Mouse (Mus musculus) limb, embryonic 15.5 days (tissue): ENCODE measurements around the gene Srcin1. TPM values are rescaled to one million over a fixed set of nuclear protein-coding genes. Genes with fewer than 3 reads are reported as not detected.

Experiments used
- ATAC-seq: fragments of 200-750 bp; cut with Nextera tagmentation; 2 replicates; pipeline ENCODE4 v1.8.0; 2017; ENCODE audit warnings: low read depth, moderate TSS enrichment; ENCODE audit not compliant: insufficient number of reproducible peaks, low FRiP score, low TSS enrichment
- H3K27ac ChIP-seq: fragments of 300-500 bp; sonication (generic); 2 replicates; pipeline ENCODE4 v1.5.1; 2015; ENCODE audit warnings: moderate library complexity, mild to moderate bottlenecking, inconsistent platforms
- H3K27me3 ChIP-seq: fragments of 300-500 bp; sonication (generic); 2 replicates; pipeline ENCODE4 v1.6.1; 2015; ENCODE audit warnings: inconsistent platforms
- H3K36me3 ChIP-seq: fragments of 300-500 bp; sonication (generic); 2 replicates; pipeline ENCODE4 v1.6.1; 2015; ENCODE audit warnings: inconsistent platforms
- H3K4me1 ChIP-seq: fragments of 300-500 bp; sonication (generic); 2 replicates; pipeline ENCODE4 v1.6.1; 2015; ENCODE audit warnings: inconsistent platforms
- H3K4me2 ChIP-seq: fragments of 300-500 bp; sonication (generic); 2 replicates; pipeline ENCODE4 v1.6.1; 2015; ENCODE audit warnings: mild to moderate bottlenecking, inconsistent platforms
- H3K4me3 ChIP-seq: fragments of 300-500 bp; sonication (generic); 2 replicates; pipeline ENCODE4 v1.5.1; 2015; ENCODE audit warnings: mild to moderate bottlenecking, inconsistent platforms
- H3K9ac ChIP-seq: fragments of 300-500 bp; sonication (generic); 2 replicates; pipeline ENCODE4 v1.6.1; 2015; ENCODE audit warnings: inconsistent platforms
- H3K9me3 ChIP-seq: fragments of 300-500 bp; sonication (generic); 2 replicates; pipeline ENCODE4 v1.6.1; 2016; ENCODE audit warnings: inconsistent platforms
- WGBS: fragments of 180-500 bp; shearing (Covaris S2); methylation state at CpG from one replicate; pipeline ENCODE4 v1.1.7; 2015; 5-methylcytosine and 5-hydroxymethylcytosine counted together
- polyA plus RNA-seq: library from polyadenylated mRNA; unstranded; fragments of >200 nt; fragmentation: Nextera tagmentation; extraction: Ambion mirVana; gene quantifications from 2 replicates; pipeline ENCODE4 v1.2.1, GENCODE M21; 2015

Srcin1 gene
- polyA plus RNA-seq, 1 experiment from 2014 or later: 0.92 TPM

GRCm38 (mm10) chr11:97509715-97510485 is 66.1 kb downstream of the Srcin1 start:
- no peaks in the 10 kb centered on the region for H3K36me3 ChIP-seq
- H3K4me1 ChIP-seq: peaks cover 14% of the 10 kb centered on the region
- no peak overlapping the region for H3K4me3 ChIP-seq
- H3K9me3 ChIP-seq: no peaks in the 10 kb centered on the region
- no peak overlapping the region for H3K27ac ChIP-seq
- ATAC-seq: no peak
- no peak overlapping the region for H3K9ac ChIP-seq
- 64% methylated on average over 24 of the region's 24 CpGs for WGBS
- H3K4me2 ChIP-seq: no peak overlapping the region
- no peaks in the 10 kb centered on the region for H3K27me3 ChIP-seq

- H3K27me3 ChIP-seq: no peaks in the 10 kb centered on the region
- no peak overlapping the region for H3K9ac ChIP-seq
- H3K4me2 ChIP-seq: no peak overlapping the region
- peaks cover 14% of the 10 kb centered on the region for H3K4me1 ChIP-seq
- H3K4me3 ChIP-seq: no peak overlapping the region
- no peaks in the 10 kb centered on the region for H3K9me3 ChIP-seq
- ATAC-seq: no peak
- no peak overlapping the region for H3K27ac ChIP-seq
- no peaks in the 10 kb centered on the region for H3K36me3 ChIP-seq
- 36% methylated on average over 5 of the region's 5 CpGs for WGBS
Measured at GRCm38 (mm10) chr11:97509058-97509457, 66.9 kb downstream of the Srcin1 start.

GRCm38 (mm10) chr11:97508198-97508597 is 67.8 kb downstream of the Srcin1 start:
- Histone ChIP-seq H3K4me3 (no peak overlapping the region), H3K9ac (no peak overlapping the region), H3K4me2 (no peak overlapping the region), H3K36me3 (no peaks in the 10 kb centered on the region), H3K9me3 (no peaks in the 10 kb centered on the region), H3K27ac (no peak overlapping the region), H3K27me3 (no peaks in the 10 kb centered on the region), H3K4me1 (peaks cover 14% of the 10 kb centered on the region)
- ATAC-seq: no peak
- WGBS: 70% methylated on average over 3 of the region's 3 CpGs

GRCm38 (mm10) chr11:97506331-97506730 is 69.7 kb downstream of the Srcin1 start:
- peaks cover 8% of the 10 kb centered on the region; the same call in 1 of the 2 replicates for H3K4me1 ChIP-seq
- no peak overlapping the region for H3K27ac ChIP-seq
- no peaks in the 10 kb centered on the region for H3K9me3 ChIP-seq
- no peak overlapping the region for H3K4me2 ChIP-seq
- 49% methylated on average over 8 of the region's 8 CpGs for WGBS
- no peak overlapping the region for H3K4me3 ChIP-seq
- ATAC-seq: no peak
- peaks cover under 1% of the 10 kb centered on the region; the same call in 1 of the 2 replicates for H3K27me3 ChIP-seq
- H3K36me3 ChIP-seq: peaks cover 4% of the 10 kb centered on the region; the same call in 1 of the 2 replicates
- no peak overlapping the region for H3K9ac ChIP-seq

GRCm38 (mm10) chr11:97505784-97506183 is 70.2 kb downstream of the Srcin1 start:
- Histone ChIP-seq H3K9ac (no peak overlapping the region), H3K4me3 (no peak overlapping the region), H3K4me2 (no peak overlapping the region), H3K27ac (no peak overlapping the region), H3K27me3 (peaks cover 6% of the 10 kb centered on the region), H3K4me1 (peaks cover 9% of the 10 kb centered on the region), H3K9me3 (no peaks in the 10 kb centered on the region), H3K36me3 (peaks cover 10% of the 10 kb centered on the region)
- ATAC-seq: no peak
- WGBS: 67% methylated on average over 4 of the region's 4 CpGs

GRCm38 (mm10) chr11:97502846-97503245 is 73.1 kb downstream of the Srcin1 start:
- no peak overlapping the region for H3K9ac ChIP-seq
- peaks cover 23% of the 10 kb centered on the region for H3K36me3 ChIP-seq
- no peak overlapping the region for H3K4me2 ChIP-seq
- no peak for ATAC-seq
- 85% methylated on average over 4 of the region's 4 CpGs for WGBS
- peaks cover 16% of the 10 kb centered on the region for H3K4me1 ChIP-seq
- peaks cover 34% of the 10 kb centered on the region for H3K27me3 ChIP-seq
- no peak overlapping the region for H3K27ac ChIP-seq
- no peaks in the 10 kb centered on the region for H3K9me3 ChIP-seq
- no peak overlapping the region for H3K4me3 ChIP-seq

- peaks cover 16% of the 10 kb centered on the region for H3K4me1 ChIP-seq
- H3K4me2 ChIP-seq: no peak overlapping the region
- no peak for ATAC-seq
- no peaks in the 10 kb centered on the region for H3K9me3 ChIP-seq
- peaks cover 27% of the 10 kb centered on the region for H3K36me3 ChIP-seq
- no peak overlapping the region for H3K4me3 ChIP-seq
- WGBS: 33% methylated on average over 9 of the region's 9 CpGs
- H3K9ac ChIP-seq: no peak overlapping the region
- peaks cover 39% of the 10 kb centered on the region for H3K27me3 ChIP-seq
- H3K27ac ChIP-seq: no peak overlapping the region
Measured at GRCm38 (mm10) chr11:97502383-97502782, 73.6 kb downstream of the Srcin1 start.

GRCm38 (mm10) chr11:97500720-97501448 is 75.1 kb downstream of the Srcin1 start:
- 37% methylated on average over 51 of the region's 51 CpGs for WGBS
- peaks cover 16% of the 10 kb centered on the region for H3K4me1 ChIP-seq
- peak overlapping the region; percentile 28 for H3K4me2 ChIP-seq
- no peak overlapping the region for H3K9ac ChIP-seq
- H3K27me3 ChIP-seq: peaks cover 43% of the 10 kb centered on the region
- no peak for ATAC-seq
- H3K27ac ChIP-seq: no peak overlapping the region
- H3K36me3 ChIP-seq: peaks cover 36% of the 10 kb centered on the region
- no peaks in the 10 kb centered on the region for H3K9me3 ChIP-seq
- peak overlapping the region; percentile 18 for H3K4me3 ChIP-seq

GRCm38 (mm10) chr11:97499865-97500719 is 75.9 kb downstream of the Srcin1 start, which contains the start of gene 4933428G20Rik:
TSS of gene 4933428G20Rik (minus strand) at chr11:97500340.
- Histone ChIP-seq H3K4me1 (peaks cover 16% of the 10 kb centered on the region), H3K9ac (no peak within 1 kb of the TSS), H3K27me3 (peaks cover 43% of the 10 kb centered on the region), H3K4me2 (peak within 1 kb of the TSS; percentile 28), H3K9me3 (no peaks in the 10 kb centered on the region), H3K4me3 (peak within 1 kb of the TSS; percentile 18), H3K27ac (no peak within 1 kb of the TSS), H3K36me3 (peaks cover 41% of the 10 kb centered on the region)
- 0 out of 2 replicates have a peak, but pooled peaks have one; percentile 12 for ATAC-seq
- 28% methylated on average over 64 of the region's 88 CpGs for WGBS

- WGBS: 75% methylated on average over 4 of the region's 4 CpGs
- ATAC-seq: no peak
- Histone ChIP-seq H3K36me3 (peaks cover 63% of the 10 kb centered on the region), H3K9me3 (no peaks in the 10 kb centered on the region), H3K4me3 (no peak overlapping the region), H3K4me2 (no peak overlapping the region), H3K27me3 (peaks cover 43% of the 10 kb centered on the region), H3K4me1 (peaks cover 16% of the 10 kb centered on the region), H3K9ac (no peak overlapping the region), H3K27ac (no peak overlapping the region)
Measured at GRCm38 (mm10) chr11:97497543-97497942, 78.4 kb downstream of the Srcin1 start.

- H3K4me2 ChIP-seq: no peak overlapping the region
- peaks cover 5% of the 10 kb centered on the region; the same call in 1 of the 2 replicates for H3K4me1 ChIP-seq
- H3K9ac ChIP-seq: no peak overlapping the region
- WGBS: 89% methylated on average over 3 of the region's 3 CpGs
- H3K9me3 ChIP-seq: no peaks in the 10 kb centered on the region
- H3K4me3 ChIP-seq: no peak overlapping the region
- ATAC-seq: no peak
- peaks cover 73% of the 10 kb centered on the region for H3K36me3 ChIP-seq
- H3K27me3 ChIP-seq: peaks cover 8% of the 10 kb centered on the region
- H3K27ac ChIP-seq: no peak overlapping the region
Measured at GRCm38 (mm10) chr11:97492836-97493235, 83.2 kb downstream of the Srcin1 start.
